Mouse (Mus musculus): Measurements from ENCODE around the gene Fgfr2. TPM values are rescaled to one million over a fixed set of nuclear protein-coding genes. Genes with fewer than 3 reads are reported as not detected.

Gene Fgfr2
- polyA plus RNA-seq, 1 experiment: 1.7 TPM

DNA sequence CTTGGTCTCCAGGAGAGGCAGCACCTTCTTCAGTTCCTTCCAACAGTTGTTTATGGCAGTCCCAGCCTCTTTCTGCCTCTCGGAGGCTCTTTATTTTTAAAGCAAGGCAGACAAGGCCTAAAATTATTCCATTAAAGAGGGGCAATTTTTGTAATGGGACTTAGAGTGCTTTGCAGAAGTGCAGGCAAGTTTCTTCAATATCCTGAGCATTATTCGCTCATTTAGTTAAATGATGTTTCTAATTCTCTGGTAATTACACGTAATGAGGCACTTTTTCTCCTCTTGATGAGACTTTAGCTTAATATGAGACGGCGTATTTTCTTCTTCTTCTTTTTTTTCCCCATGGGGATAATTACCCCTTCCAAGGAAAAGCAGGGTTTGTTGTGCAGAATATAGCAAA, 1537.6 kb downstream of the Fgfr2 start:
- no peak for TF ChIP-seq MYOG (IDR thresholded peaks at IDR 0.05; ENCODE audit: control insufficient read depth, extremely low read depth, insufficient read length)
- no peak for TF ChIP-seq FOSL1 (IDR thresholded peaks at IDR 0.05; ENCODE audit: insufficient read depth, low read length, poor library complexity, severe bottlenecking)
- TF ChIP-seq CEBPB (IDR thresholded peaks at IDR 0.05; ENCODE audit: low read depth): no peak
- TF ChIP-seq CTCF (IDR thresholded peaks at IDR 0.05; ENCODE audit: control insufficient read depth, insufficient read depth, insufficient read length): no peak
- TF ChIP-seq USF1 (IDR thresholded peaks at IDR 0.05; ENCODE audit: low read depth): no peak
- TF ChIP-seq MYOD1 (IDR thresholded peaks at IDR 0.05; ENCODE audit: control insufficient read depth, insufficient read length, low read depth): no peak
- no peak for TF ChIP-seq MAX (IDR thresholded peaks at IDR 0.05)
- H3ac ChIP-seq (ENCODE audit: control insufficient read depth, insufficient read length, low read depth): no peak overlapping the region
- no peaks in the 10 kb centered on the region for H3K79me3 ChIP-seq (ENCODE audit: low read depth)
- H3K79me2 ChIP-seq (ENCODE audit: control insufficient read depth, insufficient read depth): no peaks in the 10 kb centered on the region
- H3K36me3 ChIP-seq (ENCODE audit: control insufficient read depth, insufficient read depth): no peaks in the 10 kb centered on the region
- H3K4me3 ChIP-seq (ENCODE audit: insufficient read depth, poor library complexity, severe bottlenecking): no peak overlapping the region
- no peaks in the 10 kb centered on the region for H3K27me3 ChIP-seq (ENCODE audit: control insufficient read depth, insufficient read depth, insufficient read length)

DNA sequence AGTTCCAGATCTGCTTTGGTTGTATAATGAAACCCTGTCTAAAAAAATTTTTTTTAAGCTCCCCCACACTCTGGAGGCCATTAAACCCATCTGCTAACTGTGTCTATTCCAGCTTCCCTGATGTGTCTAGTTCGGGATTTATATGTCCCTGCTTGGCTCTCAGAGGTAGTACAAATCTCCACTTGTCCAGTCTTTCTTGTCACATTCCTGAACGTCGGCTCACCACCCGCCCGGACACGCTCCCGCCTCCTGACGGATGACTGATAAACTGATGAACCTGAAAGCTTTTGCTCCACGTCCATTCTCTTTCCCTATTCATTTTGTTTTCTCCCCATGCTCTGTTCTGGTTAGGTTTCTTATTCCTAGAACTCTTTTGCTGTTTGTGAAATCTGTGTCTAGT, 1541.0 kb downstream of the Fgfr2 start:
- H3K79me2 ChIP-seq (ENCODE audit: control insufficient read depth, insufficient read depth): no peaks in the 10 kb centered on the region
- no peak overlapping the region for H3K4me3 ChIP-seq (ENCODE audit: insufficient read depth, poor library complexity, severe bottlenecking)
- no peaks in the 10 kb centered on the region for H3K79me3 ChIP-seq (ENCODE audit: low read depth)
- no peaks in the 10 kb centered on the region for H3K36me3 ChIP-seq (ENCODE audit: control insufficient read depth, insufficient read depth)
- no peak for TF ChIP-seq USF1 (IDR thresholded peaks at IDR 0.05; ENCODE audit: low read depth)
- TF ChIP-seq CTCF (IDR thresholded peaks at IDR 0.05; ENCODE audit: control insufficient read depth, insufficient read depth, insufficient read length): no peak
- TF ChIP-seq MYOG (IDR thresholded peaks at IDR 0.05; ENCODE audit: control insufficient read depth, extremely low read depth, insufficient read length): no peak
- TF ChIP-seq MYOD1 (IDR thresholded peaks at IDR 0.05; ENCODE audit: control insufficient read depth, insufficient read length, low read depth): no peak
- TF ChIP-seq MAX (IDR thresholded peaks at IDR 0.05): no peak
- no peak for TF ChIP-seq CEBPB (IDR thresholded peaks at IDR 0.05; ENCODE audit: low read depth)
- no peak for TF ChIP-seq FOSL1 (IDR thresholded peaks at IDR 0.05; ENCODE audit: insufficient read depth, low read length, poor library complexity, severe bottlenecking)
- H3K27me3 ChIP-seq (ENCODE audit: control insufficient read depth, insufficient read depth, insufficient read length): no peaks in the 10 kb centered on the region
- H3ac ChIP-seq (ENCODE audit: control insufficient read depth, insufficient read length, low read depth): no peak overlapping the region

GRCm38 (mm10) chr7:131575246-131575645, 1547.9 kb downstream of the Fgfr2 start:
- no peak overlapping the region for H3K4me3 ChIP-seq (ENCODE audit: insufficient read depth, poor library complexity, severe bottlenecking)
- H3K27me3 ChIP-seq (ENCODE audit: control insufficient read depth, insufficient read depth, insufficient read length): no peaks in the 10 kb centered on the region
- no peaks in the 10 kb centered on the region for H3K79me2 ChIP-seq (ENCODE audit: control insufficient read depth, insufficient read depth)
- TF ChIP-seq FOSL1 (IDR thresholded peaks at IDR 0.05; ENCODE audit: insufficient read depth, low read length, poor library complexity, severe bottlenecking): no peak
- TF ChIP-seq MYOD1 (IDR thresholded peaks at IDR 0.05; ENCODE audit: control insufficient read depth, insufficient read length, low read depth): no peak
- TF ChIP-seq MAX (IDR thresholded peaks at IDR 0.05): no peak
- no peak for TF ChIP-seq USF1 (IDR thresholded peaks at IDR 0.05; ENCODE audit: low read depth)
- TF ChIP-seq CEBPB (IDR thresholded peaks at IDR 0.05; ENCODE audit: low read depth): no peak
- TF ChIP-seq CTCF (IDR thresholded peaks at IDR 0.05; ENCODE audit: control insufficient read depth, insufficient read depth, insufficient read length): no peak
- no peak for TF ChIP-seq MYOG (IDR thresholded peaks at IDR 0.05; ENCODE audit: control insufficient read depth, extremely low read depth, insufficient read length)
- peaks cover 27% of the 10 kb centered on the region for H3K36me3 ChIP-seq (ENCODE audit: control insufficient read depth, insufficient read depth)
- H3ac ChIP-seq (ENCODE audit: control insufficient read depth, insufficient read length, low read depth): no peak overlapping the region
- peaks cover 2% of the 10 kb centered on the region for H3K79me3 ChIP-seq (ENCODE audit: low read depth)

DNA sequence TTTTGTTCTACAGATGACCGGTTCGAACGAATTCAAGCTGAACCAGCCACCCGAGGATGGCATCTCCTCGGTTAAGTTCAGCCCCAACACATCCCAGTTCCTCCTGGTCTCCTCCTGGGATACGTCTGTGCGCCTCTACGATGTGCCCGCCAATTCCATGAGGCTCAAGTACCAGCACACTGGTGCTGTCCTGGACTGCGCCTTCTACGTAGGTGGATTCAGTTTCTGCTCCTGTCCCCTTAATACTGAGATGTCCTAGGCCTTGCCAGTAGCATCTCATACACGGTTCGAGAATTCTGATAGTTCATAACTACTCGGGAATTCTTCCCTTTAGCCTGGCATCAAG, 1562.5 kb downstream of the Fgfr2 start:
- Histone ChIP-seq H3K27me3 (ENCODE audit: control insufficient read depth, insufficient read depth, insufficient read length) (peaks cover 2% of the 10 kb centered on the region), H3K79me3 (ENCODE audit: low read depth) (peaks cover 50% of the 10 kb centered on the region), H3K4me3 (ENCODE audit: insufficient read depth, poor library complexity, severe bottlenecking) (peak overlapping the region; percentile 50), H3K36me3 (ENCODE audit: control insufficient read depth, insufficient read depth) (peaks cover 42% of the 10 kb centered on the region), H3K79me2 (ENCODE audit: control insufficient read depth, insufficient read depth) (peaks cover 56% of the 10 kb centered on the region), H3ac (ENCODE audit: control insufficient read depth, insufficient read length, low read depth) (peak overlapping the region; percentile 74)
- TF ChIP-seq USF1 (IDR thresholded peaks at IDR 0.05; ENCODE audit: low read depth): no peak
- no peak for TF ChIP-seq MYOD1 (IDR thresholded peaks at IDR 0.05; ENCODE audit: control insufficient read depth, insufficient read length, low read depth)
- TF ChIP-seq MYOG (IDR thresholded peaks at IDR 0.05; ENCODE audit: control insufficient read depth, extremely low read depth, insufficient read length): no peak
- no peak for TF ChIP-seq CTCF (IDR thresholded peaks at IDR 0.05; ENCODE audit: control insufficient read depth, insufficient read depth, insufficient read length)
- TF ChIP-seq CEBPB (IDR thresholded peaks at IDR 0.05; ENCODE audit: low read depth): no peak
- no peak for TF ChIP-seq MAX (IDR thresholded peaks at IDR 0.05)
- TF ChIP-seq FOSL1 (IDR thresholded peaks at IDR 0.05; ENCODE audit: insufficient read depth, low read length, poor library complexity, severe bottlenecking): no peak

GRCm38 (mm10) chr7:131559986-131560696, 1563.0 kb downstream of the Fgfr2 start, which contains the start of gene Bub3:
Gene Bub3, plus strand, starts transcription at chr7:131560222.
- peak within 1 kb of the TSS; percentile 50 for H3K4me3 ChIP-seq (ENCODE audit: insufficient read depth, poor library complexity, severe bottlenecking)
- peaks cover 7% of the 10 kb centered on the region for H3K27me3 ChIP-seq (ENCODE audit: control insufficient read depth, insufficient read depth, insufficient read length)
- peaks cover 44% of the 10 kb centered on the region for H3K79me3 ChIP-seq (ENCODE audit: low read depth)
- peaks cover 50% of the 10 kb centered on the region for H3K79me2 ChIP-seq (ENCODE audit: control insufficient read depth, insufficient read depth)
- peaks cover 37% of the 10 kb centered on the region for H3K36me3 ChIP-seq (ENCODE audit: control insufficient read depth, insufficient read depth)
- peak within 1 kb of the TSS; percentile 74 for H3ac ChIP-seq (ENCODE audit: control insufficient read depth, insufficient read length, low read depth)
- TF ChIP-seq MAX (IDR thresholded peaks at IDR 0.05): no peak
- TF ChIP-seq CTCF (IDR thresholded peaks at IDR 0.05; ENCODE audit: control insufficient read depth, insufficient read depth, insufficient read length): no peak
- TF ChIP-seq MYOG (IDR thresholded peaks at IDR 0.05; ENCODE audit: control insufficient read depth, extremely low read depth, insufficient read length): no peak
- no peak for TF ChIP-seq MYOD1 (IDR thresholded peaks at IDR 0.05; ENCODE audit: control insufficient read depth, insufficient read length, low read depth)
